Mouse (Mus musculus) heart, postnatal 0 days (tissue): ENCODE results near the gene Appl1. TPM values are rescaled to one million over a fixed set of nuclear protein-coding genes. Genes with fewer than 3 reads are reported as not detected.

Source experiments
- ATAC-seq: fragments of 200-750 bp; cut with Nextera tagmentation; 2 replicates; pipeline ENCODE4 v1.8.0; 2017; ENCODE audit warnings: low read depth, moderate number of reproducible peaks, moderate library complexity; ENCODE audit not compliant: insufficient read depth
- DNase-seq: peaks from one replicate; pipeline ENCODE4 v3.0.0-alpha.2; 2016; ENCODE audit warnings: low spot score
- H3K27ac ChIP-seq: fragments of 300-500 bp; sonication (generic); 2 replicates; pipeline ENCODE4 v1.5.1; 2014; ENCODE audit warnings: low read depth, mild to moderate bottlenecking
- H3K27me3 ChIP-seq: fragments of 300-500 bp; sonication (generic); 2 replicates; pipeline ENCODE4 v1.6.1; 2014; ENCODE audit warnings: low read length, mixed read lengths; ENCODE audit not compliant: control insufficient read depth, insufficient read depth
- H3K36me3 ChIP-seq: fragments of 300-500 bp; sonication (generic); replicated peaks from 2 replicates; pipeline ENCODE4 v1.6.1; 2014; ENCODE audit warnings: low read length, mixed read lengths; ENCODE audit not compliant: control insufficient read depth, insufficient read depth
- H3K4me1 ChIP-seq: fragments of 300-500 bp; sonication (generic); 2 replicates; pipeline ENCODE4 v1.6.1; 2014; ENCODE audit warnings: antibody characterized with exemption; ENCODE audit not compliant: control insufficient read depth, insufficient read depth
- H3K4me2 ChIP-seq: fragments of 300-500 bp; sonication (generic); 2 replicates; pipeline ENCODE4 v1.6.1; 2014; ENCODE audit warnings: low read depth, mild to moderate bottlenecking, low read length, moderate library complexity
- H3K4me3 ChIP-seq: fragments of 300-500 bp; sonication (generic); 2 replicates; pipeline ENCODE4 v1.5.1; 2014; ENCODE audit warnings: low read depth, low read length
- H3K9ac ChIP-seq: fragments of 300-500 bp; sonication (generic); replicated peaks from 2 replicates; pipeline ENCODE4 v1.6.1; 2014; ENCODE audit warnings: low read depth, low read length, mixed read lengths
- H3K9me3 ChIP-seq: fragments of 300-500 bp; sonication (generic); replicated peaks from 2 replicates; pipeline ENCODE4 v1.6.1; 2016; ENCODE audit warnings: low read length; ENCODE audit not compliant: control insufficient read depth
- CTCF ChIP-seq: IDR thresholded peaks from 2 replicates; pipeline ENCODE4 v1.5.1; 2016; ENCODE audit warnings: antibody characterized with exemption, control low read depth, low read depth
- EP300 ChIP-seq: IDR thresholded peaks from 2 replicates; pipeline ENCODE4 v1.6.1; 2016; ENCODE audit warnings: antibody characterized with exemption, low read depth
- WGBS: fragments of 180-500 bp; shearing (Covaris S2); extraction: QIAGEN DNeasy Blood & Tissue Kit; methylation state at CpG from one replicate; pipeline ENCODE4 v1.1.7; 2014; 5-methylcytosine and 5-hydroxymethylcytosine counted together
- polyA plus RNA-seq: library from polyadenylated mRNA; unstranded; fragments of >200 nt; fragmentation: Nextera tagmentation; extraction: Ambion mirVana; gene quantifications from 2 replicates; pipeline ENCODE4 v1.2.1, GENCODE M21; 2015
- total RNA-seq: library from RNA; depleted of rRNA; stranded (reverse); fragments of >200 nt; gene quantifications from 2 replicates; pipeline ENCODE4 v1.2.3, GENCODE M21; 2014; ENCODE audit warnings: low replicate concordance

The Appl1 gene
- total and polyA plus RNA-seq, 2 experiments from 2014 or later = 14.9 to 26.8 TPM

- H3K4me3 ChIP-seq = no peak overlapping the region
- no peaks in the 10 kb centered on the region for H3K27me3 ChIP-seq
- no peak for TF ChIP-seq EP300
- no peak for TF ChIP-seq CTCF
- H3K9me3 ChIP-seq = peaks cover 6% of the 10 kb centered on the region
- no peak overlapping the region for H3K27ac ChIP-seq
- 71% methylated on average over 7 of the region's 7 CpGs for WGBS
- H3K4me1 ChIP-seq = no peaks in the 10 kb centered on the region
- no peaks in the 10 kb centered on the region for H3K36me3 ChIP-seq
- DNase-seq = no peak
- no peak overlapping the region for H3K9ac ChIP-seq
- no peak for ATAC-seq
- no peak overlapping the region for H3K4me2 ChIP-seq
Observed at GRCm38 (mm10) chr14:26976212-26976611, 5.2 kb upstream of the Appl1 start.

- Histone ChIP-seq H3K4me2 (no peak overlapping the region), H3K9me3 (no peaks in the 10 kb centered on the region), H3K4me3 (no peak overlapping the region), H3K4me1 (no peaks in the 10 kb centered on the region), H3K27me3 (no peaks in the 10 kb centered on the region), H3K27ac (peak overlapping the region; percentile 46), H3K9ac (no peak overlapping the region), H3K36me3 (no peaks in the 10 kb centered on the region)
- no peak for DNase-seq
- 53% methylated on average over 3 of the region's 3 CpGs for WGBS
- peak; percentile 45; the same call in 1 of the 2 replicates for ATAC-seq
- TF ChIP-seq EP300 = no peak
- TF ChIP-seq CTCF = no peak
Observed at GRCm38 (mm10) chr14:26975490-26975889, 4.5 kb upstream of the Appl1 start.

GRCm38 (mm10) chr14:26973089-26973488 lies 2.1 kb upstream of the Appl1 start:
- ATAC-seq = no peak
- H3K9me3 ChIP-seq = no peaks in the 10 kb centered on the region
- no peak for TF ChIP-seq EP300
- TF ChIP-seq CTCF = no peak
- no peaks in the 10 kb centered on the region for H3K36me3 ChIP-seq
- no peak overlapping the region for H3K4me2 ChIP-seq
- no peaks in the 10 kb centered on the region for H3K27me3 ChIP-seq
- no peak overlapping the region for H3K9ac ChIP-seq
- no peak for DNase-seq
- H3K4me1 ChIP-seq = peaks cover 4% of the 10 kb centered on the region; the same call in 1 of the 2 replicates
- WGBS = 73% methylated on average over 2 of the region's 2 CpGs
- no peak overlapping the region for H3K4me3 ChIP-seq
- no peak overlapping the region for H3K27ac ChIP-seq

- Histone ChIP-seq H3K36me3 (no peaks in the 10 kb centered on the region), H3K9ac (peak overlapping the region; percentile 89), H3K9me3 (no peaks in the 10 kb centered on the region), H3K4me2 (peak overlapping the region; percentile 68), H3K27ac (peak overlapping the region; percentile 86), H3K27me3 (no peaks in the 10 kb centered on the region), H3K4me1 (peaks cover 4% of the 10 kb centered on the region; the same call in 1 of the 2 replicates), H3K4me3 (peak overlapping the region; percentile 88)
- DNase-seq (peak; percentile 94), ATAC-seq (peak; percentile 98)
- 0% methylated on average over 45 of the region's 53 CpGs for WGBS
- TF ChIP-seq CTCF (no peak), EP300 (no peak)
Observed at GRCm38 (mm10) chr14:26970439-26970932, 546 bp downstream of the Appl1 start.

- Histone ChIP-seq H3K4me1 (peaks cover 4% of the 10 kb centered on the region; the same call in 1 of the 2 replicates), H3K27me3 (no peaks in the 10 kb centered on the region), H3K27ac (peak overlapping the region; percentile 86), H3K36me3 (no peaks in the 10 kb centered on the region), H3K4me3 (peak overlapping the region; percentile 88), H3K9ac (peak overlapping the region; percentile 89), H3K9me3 (no peaks in the 10 kb centered on the region), H3K4me2 (peak overlapping the region; percentile 68)
- no peak for DNase-seq
- under 1% methylated on average over 46 of the region's 62 CpGs for WGBS
- peak; percentile 73 for ATAC-seq
- TF ChIP-seq CTCF = no peak
- no peak for TF ChIP-seq EP300
Observed at GRCm38 (mm10) chr14:26969856-26970407, 1.1 kb downstream of the Appl1 start.

GRCm38 (mm10) chr14:26969164-26969563 lies 1.9 kb downstream of the Appl1 start:
- peaks cover 4% of the 10 kb centered on the region; the same call in 1 of the 2 replicates for H3K4me1 ChIP-seq
- peak overlapping the region; percentile 68 for H3K4me2 ChIP-seq
- H3K9ac ChIP-seq = peak overlapping the region; percentile 89
- H3K9me3 ChIP-seq = no peaks in the 10 kb centered on the region
- ATAC-seq (no peak), DNase-seq (no peak)
- WGBS = 66% methylated on average over 3 of the region's 3 CpGs
- H3K27me3 ChIP-seq = no peaks in the 10 kb centered on the region
- peak overlapping the region; percentile 88 for H3K4me3 ChIP-seq
- no peak for TF ChIP-seq CTCF
- no peak for TF ChIP-seq EP300
- H3K36me3 ChIP-seq = no peaks in the 10 kb centered on the region
- no peak overlapping the region; the same call in 1 of the 2 replicates for H3K27ac ChIP-seq
